Mouse (Mus musculus) spleen, postnatal 36 days (tissue): ENCODE data around the gene Zfp974.
A peak's percentile ranks its signal among the peaks of the same experiment; 100 is the strongest.
"Not testable (repeated sequence)": the region's sequence is repeated elsewhere in the genome, so short reads cannot be mapped to it uniquely, and the experiment has no call there.

ENCODE experiments used
- DNase-seq, 2 experiments: peaks; one replicate each; pipeline ENCODE4 v3.0.0; 2022; ENCODE audit warnings: low spot score in 2 of 2, mixed read lengths in 1 of 2

Gene Zfp974

GRCm38 (mm10) chr7:27928818-27929695 is at the start of gene Zfp974:
Gene Zfp974 (minus strand): TSS chr7:27929460.
- peak; percentile 66 to 71 for DNase-seq

- DNase-seq = not testable (repeated sequence)
These were observed 20.2 kb upstream of the Zfp974 start for GRCm38 (mm10) chr7:27949451-27949850.

- not testable (repeated sequence) for DNase-seq
These were observed 12.6 kb upstream of the Zfp974 start for GRCm38 (mm10) chr7:27941869-27942268.

- DNase-seq = not testable (repeated sequence)
These were observed 4.5 kb upstream of the Zfp974 start for GRCm38 (mm10) chr7:27933800-27934158.

GRCm38 (mm10) chr7:27933050-27933799 is 4.0 kb upstream of the Zfp974 start:
- peak; percentile 66 to 67 for DNase-seq

GRCm38 (mm10) chr7:27927041-27927440 is 2.2 kb downstream of the Zfp974 start:
- DNase-seq = not testable (repeated sequence)

GRCm38 (mm10) chr7:27910952-27911351 is 18.3 kb downstream of the Zfp974 start:
- DNase-seq = not testable (repeated sequence)

GRCm38 (mm10) chr7:27905061-27905848 is 24.0 kb downstream of the Zfp974 start:
- no peak for DNase-seq

- no peak for DNase-seq
These were observed 28.7 kb downstream of the Zfp974 start for GRCm38 (mm10) chr7:27900601-27901000.

- no peak for DNase-seq
These were observed 47.5 kb downstream of the Zfp974 start for GRCm38 (mm10) chr7:27881721-27882120.

- not testable (repeated sequence) for DNase-seq
These were observed 66.7 kb downstream of the Zfp974 start for GRCm38 (mm10) chr7:27862578-27862977.

GRCm38 (mm10) chr7:27860396-27861235 is 68.6 kb downstream of the Zfp974 start:
- DNase-seq = peak; percentile 85

GRCm38 (mm10) chr7:27859301-27860251 is 69.7 kb downstream of the Zfp974 start:
- DNase-seq = peak; percentile 3 to 6
